In genomic region chr16:19670768-19671357, GRCm38 (mm10) we compare ENCODE assay signal across 28 mouse cellular contexts. TPM values are rescaled to one million over a fixed set of nuclear protein-coding genes. Genes with fewer than 3 reads are reported as not detected.
"Had no signal": no experiment of that assay in that cellular context is flagged by ENCODE, and none has a peak within 500 bp of the region (broad histone marks: within the 10 kb centered on the region; RNA-seq: fewer than 3 reads in every experiment).

No protein-coding gene starts in this region.

- H3K4me2 ChIP-seq: kidney, embryonic 15.5 days; liver, embryonic 11.5 days; liver, embryonic 15.5 days; midbrain, embryonic 11.5 days had no signal

- ATAC-seq: intestine, postnatal 0 days had no signal

- H3K36me3 ChIP-seq: kidney, embryonic 15.5 days; liver, embryonic 15.5 days had no signal

- H3K4me1 ChIP-seq: kidney, embryonic 15.5 days; liver, embryonic 15.5 days had no signal

- H3K27me3 ChIP-seq: kidney, embryonic 15.5 days; liver, embryonic 15.5 days had no signal

- H3K4me3 ChIP-seq: kidney, embryonic 15.5 days; left cerebral cortex, adult 2 months; liver, embryonic 15.5 days had no signal

- DNase-seq: kidney, adult 8-10 months; kidney, postnatal 10 days; kidney, postnatal 36 days; layer of hippocampus, postnatal 36 days; midbrain, embryonic 14.5 days; thymus, postnatal 25 days had no signal

- H3K9me3 ChIP-seq: kidney, embryonic 15.5 days; liver, embryonic 15.5 days had no signal

- H3K27ac ChIP-seq: kidney, embryonic 15.5 days; left cerebral cortex, adult 2 months; liver, embryonic 15.5 days; macrophage had no signal

- H3K9ac ChIP-seq: kidney, embryonic 15.5 days; liver, embryonic 15.5 days had no signal

RNA-seq across cellular contexts. Expression of gene Lamp3, which starts 35.3 kb away (rescaled TPM):
- total RNA-seq: layer of hippocampus, postnatal 10 days; megakaryocyte-erythroid progenitor cell, adult 5-6 weeks; midbrain, postnatal 0 days had no signal
- polyA plus RNA-seq: intestine, embryonic 14.5 days; intestine, postnatal 0 days; kidney, embryonic 15.5 days; limb, embryonic 11.5 days; liver, embryonic 11.5 days; liver, embryonic 15.5 days; macrophage; neural tube, embryonic 11.5 days; neural tube, embryonic 14.5 days; small intestine, adult 2 months had no signal

RNA-seq across cellular contexts. Expression of gene Olfr171, which starts 41.1 kb away (rescaled TPM):
- total RNA-seq: layer of hippocampus, adult 8-10 months; layer of hippocampus, postnatal 10 days; layer of hippocampus, postnatal 36 days; left cerebral cortex, adult 2 months; left cerebral cortex, postnatal 10 days; left cerebral cortex, postnatal 36 days; megakaryocyte-erythroid progenitor cell, adult 5-6 weeks; midbrain, postnatal 0 days had no signal
- polyA plus RNA-seq: intestine, embryonic 14.5 days; intestine, postnatal 0 days; kidney, embryonic 15.5 days; limb, embryonic 11.5 days; limb, embryonic 14.5 days; liver, embryonic 11.5 days; liver, embryonic 15.5 days; macrophage; midbrain, embryonic 11.5 days; midbrain, embryonic 14.5 days; midbrain, postnatal 0 days; neural tube, embryonic 11.5 days; neural tube, embryonic 14.5 days; small intestine, adult 2 months; spleen, adult 2 months; stomach, embryonic 16.5 days; thymus, postnatal 0 days had no signal

RNA-seq across cellular contexts. Expression of gene Olfr170, which starts 59.2 kb away (rescaled TPM):
- total RNA-seq: layer of hippocampus, adult 8-10 months; layer of hippocampus, postnatal 10 days; layer of hippocampus, postnatal 36 days; left cerebral cortex, adult 2 months; left cerebral cortex, postnatal 10 days; left cerebral cortex, postnatal 36 days; megakaryocyte-erythroid progenitor cell, adult 5-6 weeks; midbrain, postnatal 0 days had no signal
- polyA plus RNA-seq: intestine, embryonic 14.5 days; intestine, postnatal 0 days; kidney, embryonic 15.5 days; limb, embryonic 11.5 days; limb, embryonic 14.5 days; liver, embryonic 11.5 days; liver, embryonic 15.5 days; macrophage; midbrain, embryonic 11.5 days; midbrain, embryonic 14.5 days; midbrain, postnatal 0 days; neural tube, embryonic 11.5 days; neural tube, embryonic 14.5 days; small intestine, adult 2 months; spleen, adult 2 months; stomach, embryonic 16.5 days; thymus, postnatal 0 days had no signal
